Mouse (Mus musculus): ENCODE measurements around the gene 0610009B22Rik. TPM values are rescaled to one million over a fixed set of nuclear protein-coding genes. Genes with fewer than 3 reads are reported as not detected.

0610009B22Rik gene
- polyA plus RNA-seq, 1 experiment from 2014 or later: 89.7 TPM

DNA sequence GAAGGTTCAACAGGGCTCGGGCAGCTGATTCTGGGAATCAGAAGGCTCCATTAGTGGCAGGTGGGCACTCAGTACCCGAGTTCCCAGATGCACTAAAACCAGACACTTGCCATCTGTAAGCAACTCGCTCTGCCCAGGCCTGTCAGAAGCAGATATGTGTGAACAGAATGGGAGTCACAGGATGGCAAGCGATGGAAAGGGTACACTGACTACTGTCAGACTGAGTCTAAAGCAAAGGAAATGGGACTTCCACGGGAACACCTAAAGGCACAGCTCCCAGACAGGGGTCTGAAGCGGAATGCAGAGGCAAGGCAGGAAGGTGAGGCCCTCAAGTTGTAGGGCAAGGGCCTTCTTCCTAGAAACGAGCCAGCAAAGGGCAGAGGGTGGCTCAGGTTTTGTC is 42.4 kb downstream of the 0610009B22Rik start:
- Histone ChIP-seq H3K9me3 (no peaks in the 10 kb centered on the region), H3K4me3 (no peak overlapping the region), H3K4me1 (peaks cover 41% of the 10 kb centered on the region), H3K4me2 (replicated peaks) (no peak overlapping the region), H3K36me3 (peaks cover 40% of the 10 kb centered on the region), H3K9ac (no peak overlapping the region; the same call in 1 of the 2 replicates), H3K27me3 (no peaks in the 10 kb centered on the region), H3K27ac (no peak overlapping the region; the same call in 1 of the 2 replicates)
- ATAC-seq (ENCODE audit: low FRiP score, low read depth): no peak
- WGBS: 65% methylated on average over 7 of the region's 7 CpGs

DNA sequence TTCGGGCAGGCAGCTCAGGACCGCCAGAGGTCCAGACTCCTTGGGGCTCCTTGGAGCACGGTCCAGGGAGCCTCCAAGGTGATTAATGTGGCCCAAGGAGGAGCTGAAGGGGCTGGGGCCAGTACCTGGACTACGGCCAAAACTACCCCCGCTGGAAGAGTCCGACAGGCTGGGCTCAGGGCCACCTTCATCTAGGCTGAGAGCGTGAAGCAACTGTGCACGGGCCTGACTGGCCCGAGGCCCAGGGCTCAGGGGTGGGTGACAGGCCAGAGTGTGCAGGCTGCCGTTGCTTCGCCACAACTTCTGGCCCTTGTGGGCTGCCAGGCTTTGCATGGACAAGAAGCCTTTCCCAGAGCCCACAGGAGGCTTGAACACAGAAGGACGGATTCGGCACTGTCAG is 43.4 kb downstream of the 0610009B22Rik start:
- no peak for ATAC-seq (ENCODE audit: low FRiP score, low read depth)
- Histone ChIP-seq H3K4me1 (peaks cover 41% of the 10 kb centered on the region), H3K27ac (no peak overlapping the region), H3K36me3 (peaks cover 40% of the 10 kb centered on the region), H3K27me3 (no peaks in the 10 kb centered on the region), H3K9me3 (no peaks in the 10 kb centered on the region), H3K9ac (no peak overlapping the region; the same call in 1 of the 2 replicates), H3K4me2 (replicated peaks) (no peak overlapping the region), H3K4me3 (no peak overlapping the region)
- WGBS: 87% methylated on average over 13 of the region's 13 CpGs

DNA sequence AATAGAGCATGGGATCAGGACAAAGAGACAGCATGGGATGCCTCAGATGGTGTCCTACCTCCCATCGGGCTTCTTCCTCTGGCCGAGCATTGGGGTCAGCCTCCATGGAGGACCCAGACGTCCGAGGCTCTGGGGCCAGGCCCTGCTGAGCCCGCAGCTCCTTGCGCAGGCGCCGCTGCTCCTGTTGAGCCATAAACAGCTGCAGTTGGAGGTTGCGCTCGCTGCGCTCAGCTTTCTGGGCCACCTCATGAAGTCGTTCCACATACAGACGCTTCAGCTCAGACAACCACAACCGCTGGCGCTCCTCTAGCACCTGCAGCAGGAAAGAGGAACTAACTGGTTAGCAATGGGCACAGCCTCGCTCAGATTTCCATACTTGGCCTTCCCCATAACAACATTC is 44.5 kb downstream of the 0610009B22Rik start:
- Histone ChIP-seq H3K4me1 (peaks cover 30% of the 10 kb centered on the region), H3K4me2 (replicated peaks) (peak overlapping the region; percentile 23; the same call in 1 of the 2 replicates), H3K4me3 (no peak overlapping the region), H3K36me3 (peaks cover 40% of the 10 kb centered on the region), H3K9me3 (no peaks in the 10 kb centered on the region), H3K27me3 (no peaks in the 10 kb centered on the region), H3K27ac (0 out of 2 replicates have a peak overlapping the region, but pooled peaks have one; percentile 3), H3K9ac (0 out of 2 replicates have a peak overlapping the region, but pooled peaks have one; percentile 43)
- WGBS: 69% methylated on average over 16 of the region's 16 CpGs
- ATAC-seq (ENCODE audit: low FRiP score, low read depth): no peak

DNA sequence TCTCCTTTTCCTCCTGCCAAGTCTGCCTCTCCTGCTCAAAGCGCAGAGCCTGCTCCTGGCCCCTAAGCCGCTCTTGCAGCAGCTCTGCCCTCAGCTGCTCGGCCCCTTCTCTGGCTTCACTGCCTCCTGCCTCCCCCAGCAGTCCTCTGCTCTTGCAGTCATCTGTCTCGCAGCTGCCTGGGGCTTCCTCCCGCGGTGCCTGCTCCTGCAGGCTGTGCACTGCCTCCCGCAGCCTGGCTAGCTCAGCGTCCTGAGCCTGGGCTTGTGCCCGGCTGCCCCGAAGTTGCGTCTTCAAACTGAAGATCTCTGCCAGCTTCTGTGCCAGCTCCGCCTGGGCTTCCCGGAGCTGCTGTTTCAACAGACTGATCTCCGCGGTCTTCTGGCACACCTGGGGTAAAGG is 44.9 kb downstream of the 0610009B22Rik start:
- WGBS: 49% methylated on average over 15 of the region's 15 CpGs
- Histone ChIP-seq H3K36me3 (peaks cover 40% of the 10 kb centered on the region), H3K4me1 (peaks cover 26% of the 10 kb centered on the region), H3K4me2 (replicated peaks) (peak overlapping the region; percentile 23), H3K27ac (0 out of 2 replicates have a peak overlapping the region, but pooled peaks have one; percentile 3), H3K4me3 (no peak overlapping the region), H3K27me3 (no peaks in the 10 kb centered on the region), H3K9me3 (no peaks in the 10 kb centered on the region), H3K9ac (peak overlapping the region; percentile 43)
- no peak for ATAC-seq (ENCODE audit: low FRiP score, low read depth)

DNA sequence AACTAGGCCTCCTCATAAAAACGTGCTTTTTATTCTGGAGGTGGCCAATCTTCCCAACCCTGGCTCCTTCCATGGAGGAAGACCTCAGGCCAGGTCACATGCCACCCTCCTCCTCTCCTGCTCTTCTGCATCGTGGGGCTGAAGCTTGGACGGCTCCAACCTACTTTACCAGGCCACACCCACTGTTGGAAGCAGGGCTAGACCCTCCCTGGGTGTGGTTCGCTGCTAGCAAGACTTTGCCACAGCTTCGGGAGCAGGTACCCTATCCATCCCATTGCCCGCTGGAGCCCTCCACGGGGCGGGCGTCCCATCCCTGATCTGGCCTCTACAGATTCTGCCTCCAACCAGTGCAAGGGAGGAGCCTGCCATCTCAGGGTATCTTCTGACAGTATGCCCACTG is 45.5 kb downstream of the 0610009B22Rik start:
- Histone ChIP-seq H3K4me2 (replicated peaks) (peak overlapping the region; percentile 23; the same call in 1 of the 2 replicates), H3K27ac (peak overlapping the region; percentile 33; the same call in 1 of the 2 replicates), H3K27me3 (no peaks in the 10 kb centered on the region), H3K4me1 (peaks cover 21% of the 10 kb centered on the region), H3K9ac (no peak overlapping the region), H3K36me3 (peaks cover 40% of the 10 kb centered on the region), H3K9me3 (no peaks in the 10 kb centered on the region), H3K4me3 (no peak overlapping the region)
- WGBS: 74% methylated on average over 9 of the region's 9 CpGs
- ATAC-seq (ENCODE audit: low FRiP score, low read depth): no peak

DNA sequence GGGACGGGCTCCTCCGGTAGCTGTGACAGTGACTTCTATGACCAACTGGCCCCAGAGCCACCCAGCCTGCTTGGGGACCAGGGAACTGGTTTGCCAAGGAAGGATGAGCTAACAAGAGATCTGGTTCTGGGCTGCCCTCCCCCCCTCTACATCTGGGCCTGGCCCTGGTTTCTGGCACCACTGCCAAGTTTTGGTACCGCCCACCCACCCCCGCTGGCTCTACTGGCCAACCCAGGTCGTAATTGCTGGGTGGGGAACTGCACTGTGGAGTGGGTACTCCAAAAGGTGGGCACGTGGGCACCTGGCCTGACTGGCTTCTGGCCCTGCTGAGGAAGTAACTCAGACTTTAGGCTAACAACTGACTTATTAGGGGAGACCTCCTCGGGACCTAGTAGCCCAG is 47.9 kb downstream of the 0610009B22Rik start:
- WGBS: 77% methylated on average over 7 of the region's 7 CpGs
- no peak overlapping the region for H3K9ac ChIP-seq
- H3K36me3 ChIP-seq: peaks cover 38% of the 10 kb centered on the region
- no peak overlapping the region for H3K4me2 ChIP-seq (replicated peaks)
- H3K27ac ChIP-seq: no peak overlapping the region
- peaks cover 23% of the 10 kb centered on the region for H3K4me1 ChIP-seq
- no peak for ATAC-seq (ENCODE audit: low FRiP score, low read depth)
- H3K9me3 ChIP-seq: no peaks in the 10 kb centered on the region
- no peak overlapping the region for H3K4me3 ChIP-seq
- H3K27me3 ChIP-seq: no peaks in the 10 kb centered on the region

DNA sequence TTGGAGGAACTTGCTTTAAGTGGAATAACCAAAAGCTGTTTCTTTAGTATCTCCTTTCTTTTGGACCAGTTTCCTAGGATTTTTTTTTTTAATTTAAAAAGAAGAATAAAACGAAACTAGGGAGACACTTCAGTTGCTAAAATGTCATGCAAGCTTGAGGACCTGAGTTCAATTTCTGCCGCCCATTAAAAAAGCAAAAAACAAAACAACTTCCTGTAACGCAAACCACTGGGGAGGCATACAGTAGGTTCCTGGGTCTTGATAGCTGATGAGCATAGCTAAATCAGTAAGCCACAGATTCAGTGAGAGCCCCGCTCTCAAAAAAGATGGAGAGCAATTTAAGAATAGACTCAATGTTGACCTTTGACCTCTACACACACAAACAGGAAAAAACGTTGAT is 50.2 kb downstream of the 0610009B22Rik start:
- H3K4me1 ChIP-seq: peaks cover 31% of the 10 kb centered on the region

DNA sequence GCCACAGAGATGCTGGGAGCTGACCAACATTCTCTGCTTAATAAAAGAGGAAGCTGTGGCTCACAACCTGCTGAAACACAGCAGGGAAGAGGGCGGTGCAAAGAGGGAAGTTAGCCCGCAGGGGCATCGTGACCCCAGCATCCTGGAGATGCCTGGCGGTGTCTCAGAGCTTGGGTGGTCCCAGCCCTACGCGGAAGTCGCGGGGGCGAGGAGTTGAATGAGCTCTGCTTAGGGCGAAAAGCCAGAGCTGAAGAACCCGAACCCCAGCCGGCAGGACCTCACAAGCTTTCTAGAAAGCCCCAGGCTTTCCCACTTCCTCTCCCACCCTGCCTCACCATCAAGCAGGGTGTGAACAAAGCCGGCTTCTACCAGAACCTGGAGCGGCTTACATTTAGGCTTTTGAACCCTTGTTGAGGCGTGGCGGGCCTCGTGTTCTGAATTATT is 50.7 kb downstream of the 0610009B22Rik start:
- H3K27ac ChIP-seq: peak overlapping the region; percentile 73; the same call in 1 of the 2 replicates
- no peaks in the 10 kb centered on the region for H3K9me3 ChIP-seq
- peak; percentile 38; the same call in 1 of the 2 replicates for ATAC-seq (ENCODE audit: low FRiP score, low read depth)
- peaks cover 10% of the 10 kb centered on the region for H3K36me3 ChIP-seq
- peaks cover 27% of the 10 kb centered on the region for H3K4me1 ChIP-seq
- 3% methylated on average over 17 of the region's 17 CpGs for WGBS
- peak overlapping the region; percentile 35; the same call in 1 of the 2 replicates for H3K9ac ChIP-seq
- H3K4me2 ChIP-seq (replicated peaks): peak overlapping the region; percentile 60
- no peaks in the 10 kb centered on the region for H3K27me3 ChIP-seq
- peak overlapping the region; percentile 27 for H3K4me3 ChIP-seq

More for the DNA sequence above, 50.2 kb downstream of the 0610009B22Rik start:
- no peak for ATAC-seq (ENCODE audit: low FRiP score, low read depth)
- Histone ChIP-seq H3K27me3 (no peaks in the 10 kb centered on the region), H3K9ac (0 out of 2 replicates have a peak overlapping the region, but pooled peaks have one; percentile 35), H3K27ac (peak overlapping the region; percentile 73; the same call in 1 of the 2 replicates), H3K9me3 (no peaks in the 10 kb centered on the region), H3K36me3 (peaks cover 15% of the 10 kb centered on the region), H3K4me3 (peak overlapping the region; percentile 27), H3K4me2 (replicated peaks) (peak overlapping the region; percentile 60)
- 59% methylated on average over 5 of the region's 5 CpGs for WGBS

DNA sequence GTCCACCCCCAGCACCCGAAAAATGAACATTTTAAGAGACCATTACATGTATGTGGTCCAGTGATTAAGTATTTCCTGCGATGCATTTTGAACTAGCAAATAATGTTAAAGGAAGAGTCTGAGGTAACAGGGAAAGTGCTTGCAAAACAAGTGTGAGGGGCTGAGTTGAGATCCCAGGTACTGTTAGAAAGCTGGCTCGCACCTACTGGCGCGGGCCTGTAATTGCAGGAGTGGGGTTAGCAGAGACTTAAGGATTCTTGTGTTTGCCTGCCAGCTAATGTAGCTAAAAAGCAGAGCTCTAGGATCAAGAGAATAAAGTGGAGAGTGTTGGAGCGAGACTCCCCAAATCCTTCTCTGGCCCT is 52.4 kb downstream of the 0610009B22Rik start:
- Histone ChIP-seq H3K4me1 (peaks cover 36% of the 10 kb centered on the region), H3K9me3 (no peaks in the 10 kb centered on the region), H3K27ac (peak overlapping the region; percentile 74; the same call in 1 of the 2 replicates), H3K27me3 (no peaks in the 10 kb centered on the region), H3K4me3 (peak overlapping the region; percentile 75), H3K36me3 (no peaks in the 10 kb centered on the region), H3K9ac (peak overlapping the region; percentile 77), H3K4me2 (replicated peaks) (peak overlapping the region; percentile 86)
- WGBS: 3% methylated on average over 6 of the region's 6 CpGs
- peak; percentile 41; the same call in 1 of the 2 replicates for ATAC-seq (ENCODE audit: low FRiP score, low read depth)

DNA sequence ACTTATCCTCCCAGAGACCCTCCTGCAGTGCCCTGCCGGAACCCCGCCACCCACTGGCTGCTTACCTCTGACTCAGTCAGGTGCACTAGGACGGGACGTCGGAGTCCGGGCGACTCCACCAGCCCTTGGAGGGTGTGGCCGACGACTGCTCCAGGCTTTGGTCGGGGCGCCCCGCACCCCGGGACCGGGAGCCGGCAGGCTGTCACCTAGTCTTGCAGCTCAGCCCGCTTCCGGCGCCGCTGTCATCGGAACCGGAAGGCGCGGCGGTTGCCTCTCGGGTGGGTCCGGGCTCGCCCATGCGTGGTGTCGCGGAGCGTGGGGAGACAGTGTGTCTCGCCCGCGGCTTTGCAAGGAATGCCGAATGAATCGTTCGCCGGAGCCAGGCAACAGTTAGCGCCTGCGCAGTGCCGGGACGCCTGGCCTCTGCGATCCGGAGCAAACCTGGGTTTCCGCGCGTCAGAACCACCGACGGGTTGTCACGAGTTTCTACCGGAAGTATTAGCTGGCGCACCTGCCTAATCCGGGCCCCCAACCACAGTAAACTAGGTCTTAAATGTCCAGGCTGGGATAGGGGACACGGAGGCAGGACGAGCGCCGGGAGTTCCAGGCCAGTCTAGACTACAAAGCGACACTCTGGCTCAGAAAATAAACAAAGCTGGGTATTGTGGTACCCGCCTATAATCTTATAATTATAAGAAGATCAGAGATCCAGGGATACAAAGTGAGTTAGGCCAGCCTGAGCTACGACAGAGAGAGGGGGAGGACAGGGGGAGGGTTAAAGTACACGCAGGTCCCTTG is 53.0 kb downstream of the 0610009B22Rik start, which contains the start of gene Rmnd5b:
Rmnd5b (minus strand) TSS at position 372 of the 798 bp plus-strand sequence.
- Histone ChIP-seq H3K27ac (peak within 1 kb of the TSS; percentile 74), H3K4me2 (replicated peaks) (peak within 1 kb of the TSS; percentile 86)

More for the DNA sequence above, 53.0 kb downstream of the 0610009B22Rik start, which contains the start of gene Rmnd5b:
- no peaks in the 10 kb centered on the region for H3K27me3 ChIP-seq
- WGBS: under 1% methylated on average over 61 of the region's 61 CpGs
- peak within 1 kb of the TSS; percentile 77 for H3K9ac ChIP-seq
- no peaks in the 10 kb centered on the region for H3K9me3 ChIP-seq
- no peaks in the 10 kb centered on the region for H3K36me3 ChIP-seq
- peak within 1 kb of the TSS; percentile 75 for H3K4me3 ChIP-seq
- H3K4me1 ChIP-seq: peaks cover 36% of the 10 kb centered on the region
- ATAC-seq (ENCODE audit: low FRiP score, low read depth): peak; percentile 79

Data from limb, embryonic 13.5 days (tissue).